Mouse (Mus musculus): Measurements from ENCODE around the gene Htra2. TPM values are rescaled to one million over a fixed set of nuclear protein-coding genes. Genes with fewer than 3 reads are reported as not detected.

Gene Htra2
- polyA plus RNA-seq, 1 experiment from 2014 or later: 68.9 TPM

GRCm38 (mm10) chr6:83015749-83016148, 39.3 kb downstream of the Htra2 start:
- WGBS: 78% methylated on average over 2 of the region's 2 CpGs
- Histone ChIP-seq H3K4me1 (no peaks in the 10 kb centered on the region), H3K9me3 (replicated peaks) (no peaks in the 10 kb centered on the region), H3K27ac (replicated peaks) (no peak overlapping the region), H3K27me3 (no peaks in the 10 kb centered on the region), H3K36me3 (no peaks in the 10 kb centered on the region), H3K4me3 (replicated peaks) (no peak overlapping the region), H3K9ac (no peak overlapping the region), H3K4me2 (replicated peaks) (no peak overlapping the region)
- no peak for ATAC-seq (ENCODE audit: insufficient number of reproducible peaks, low FRiP score, low TSS enrichment, low read depth)

DNA sequence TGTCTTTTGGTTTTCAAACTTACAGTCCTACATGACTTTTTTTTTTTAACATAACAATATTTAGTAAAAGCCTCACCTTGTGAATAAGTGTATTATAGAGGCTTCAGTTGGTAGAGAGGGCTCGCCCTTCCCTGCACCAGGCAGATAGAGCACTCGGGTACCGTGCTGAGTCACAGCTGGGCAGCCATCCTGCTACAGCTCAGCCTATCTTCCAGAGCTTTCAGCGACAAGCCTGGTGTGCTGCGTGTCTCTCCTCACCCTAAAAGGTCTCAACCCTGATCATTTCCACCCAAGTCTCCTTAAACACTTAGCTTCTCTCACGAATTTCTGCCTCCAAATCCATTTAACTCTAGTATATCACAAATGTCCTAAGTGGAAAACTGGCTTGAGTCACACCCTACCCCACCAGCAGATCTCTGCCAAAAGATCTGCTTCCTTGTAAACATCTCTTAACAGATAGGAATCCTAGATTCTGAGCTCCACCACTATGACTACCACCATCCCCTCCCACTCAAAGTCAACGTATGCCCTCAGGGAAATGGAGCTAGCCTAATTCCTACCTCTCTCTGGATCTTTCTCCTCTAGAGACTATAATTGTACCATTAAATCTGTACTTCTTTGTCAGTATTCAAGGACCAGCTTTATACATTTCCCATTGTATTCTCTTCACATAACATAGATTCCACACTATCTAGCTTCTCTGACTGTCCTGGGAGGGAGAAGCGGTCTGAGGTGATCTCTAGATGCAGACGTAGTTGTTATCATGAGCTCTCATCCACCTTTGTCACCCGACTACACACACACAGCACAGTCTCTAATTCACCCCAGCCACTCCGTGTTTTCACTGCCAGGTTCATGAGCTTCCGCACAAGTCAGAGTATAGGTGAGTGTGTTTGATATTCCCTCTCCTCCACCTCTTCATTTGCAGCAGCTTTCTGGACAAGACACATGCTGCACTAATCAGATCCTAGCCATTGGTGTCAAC, 40.3 kb downstream of the Htra2 start:
- Histone ChIP-seq H3K27ac (replicated peaks) (no peak overlapping the region), H3K4me2 (replicated peaks) (no peak overlapping the region), H3K9me3 (replicated peaks) (no peaks in the 10 kb centered on the region), H3K36me3 (no peaks in the 10 kb centered on the region), H3K9ac (no peak overlapping the region), H3K4me1 (no peaks in the 10 kb centered on the region), H3K27me3 (no peaks in the 10 kb centered on the region), H3K4me3 (replicated peaks) (no peak overlapping the region)
- ATAC-seq (ENCODE audit: insufficient number of reproducible peaks, low FRiP score, low TSS enrichment, low read depth): no peak
- WGBS: 64% methylated on average over 12 of the region's 12 CpGs

DNA sequence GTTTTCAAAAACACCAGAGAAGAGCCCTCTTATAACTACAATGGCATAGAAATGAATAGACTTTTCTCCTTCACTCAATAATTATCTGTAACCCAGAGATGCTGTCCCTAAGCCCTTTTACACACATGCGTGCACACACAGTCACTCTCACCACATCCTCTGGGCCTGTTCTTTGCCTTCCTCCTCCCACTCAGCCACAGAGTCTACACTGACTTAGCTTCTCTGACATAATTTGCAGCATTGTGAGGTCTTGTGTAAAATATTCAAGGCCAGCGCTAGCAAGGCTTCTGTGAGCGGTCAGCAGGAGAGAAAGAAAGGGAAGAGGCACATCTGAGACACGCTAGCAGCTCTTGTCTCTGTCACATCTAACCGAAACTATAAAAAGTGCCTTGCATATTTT, 41.6 kb downstream of the Htra2 start:
- H3K4me1 ChIP-seq: no peaks in the 10 kb centered on the region
- H3K27ac ChIP-seq (replicated peaks): no peak overlapping the region
- H3K27me3 ChIP-seq: no peaks in the 10 kb centered on the region
- WGBS: 69% methylated on average over 5 of the region's 5 CpGs
- H3K9ac ChIP-seq: no peak overlapping the region
- ATAC-seq (ENCODE audit: insufficient number of reproducible peaks, low FRiP score, low TSS enrichment, low read depth): no peak
- no peaks in the 10 kb centered on the region for H3K9me3 ChIP-seq (replicated peaks)
- no peaks in the 10 kb centered on the region for H3K36me3 ChIP-seq
- H3K4me2 ChIP-seq (replicated peaks): no peak overlapping the region
- H3K4me3 ChIP-seq (replicated peaks): no peak overlapping the region

DNA sequence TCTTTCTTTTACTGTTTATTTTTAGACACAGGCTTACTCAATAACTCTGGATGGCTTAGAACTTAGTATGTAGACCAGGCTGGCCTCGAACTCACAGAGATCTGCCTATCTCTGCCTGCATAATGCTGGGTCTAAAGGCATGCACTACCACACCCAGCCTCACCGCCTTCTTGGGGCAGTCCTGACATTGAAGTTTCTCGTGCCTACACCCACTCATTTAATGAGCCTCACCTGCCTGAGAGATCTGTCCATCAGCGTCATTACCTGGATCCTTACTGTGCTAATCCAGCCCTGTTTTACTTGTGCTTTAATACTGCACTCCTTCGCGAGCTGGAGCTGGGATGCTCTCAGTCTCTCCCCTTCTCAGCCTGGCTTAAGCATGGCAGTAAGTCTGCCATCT, 43.3 kb downstream of the Htra2 start:
- no peak overlapping the region for H3K27ac ChIP-seq (replicated peaks)
- no peak for ATAC-seq (ENCODE audit: insufficient number of reproducible peaks, low FRiP score, low TSS enrichment, low read depth)
- no peak overlapping the region for H3K4me2 ChIP-seq (replicated peaks)
- WGBS: 69% methylated on average over 6 of the region's 6 CpGs
- no peak overlapping the region for H3K9ac ChIP-seq
- H3K36me3 ChIP-seq: no peaks in the 10 kb centered on the region
- no peaks in the 10 kb centered on the region for H3K27me3 ChIP-seq
- H3K9me3 ChIP-seq (replicated peaks): no peaks in the 10 kb centered on the region
- H3K4me1 ChIP-seq: no peaks in the 10 kb centered on the region
- no peak overlapping the region for H3K4me3 ChIP-seq (replicated peaks)

GRCm38 (mm10) chr6:83011255-83011654, 43.8 kb downstream of the Htra2 start:
- Histone ChIP-seq H3K27me3 (no peaks in the 10 kb centered on the region), H3K4me2 (replicated peaks) (no peak overlapping the region), H3K4me1 (no peaks in the 10 kb centered on the region), H3K4me3 (replicated peaks) (no peak overlapping the region), H3K27ac (replicated peaks) (no peak overlapping the region), H3K36me3 (no peaks in the 10 kb centered on the region), H3K9ac (no peak overlapping the region), H3K9me3 (replicated peaks) (no peaks in the 10 kb centered on the region)
- no peak for ATAC-seq (ENCODE audit: insufficient number of reproducible peaks, low FRiP score, low TSS enrichment, low read depth)
- WGBS: 87% methylated on average over 7 of the region's 7 CpGs

DNA sequence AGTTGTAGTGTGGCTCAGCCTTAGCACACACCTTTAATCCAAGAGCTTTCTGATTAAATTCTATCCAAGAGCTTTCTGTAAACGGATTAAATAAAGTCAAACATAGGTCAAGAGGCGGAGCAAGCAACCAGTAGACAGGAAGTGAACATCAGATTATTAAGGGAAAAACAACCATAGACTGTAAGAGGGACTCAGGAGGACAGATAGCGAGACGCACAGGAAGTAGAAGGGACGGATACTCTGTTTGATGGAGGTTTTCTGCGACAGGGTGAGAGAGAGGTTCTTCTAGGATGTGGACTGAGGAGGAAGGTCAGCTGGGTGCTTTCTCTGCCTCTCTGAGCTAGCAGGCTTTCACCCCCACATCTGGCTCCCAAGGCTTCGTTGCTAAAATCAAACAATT, 45.1 kb downstream of the Htra2 start:
- no peak for ATAC-seq (ENCODE audit: insufficient number of reproducible peaks, low FRiP score, low TSS enrichment, low read depth)
- H3K27me3 ChIP-seq: no peaks in the 10 kb centered on the region
- 57% methylated on average over 7 of the region's 7 CpGs for WGBS
- no peak overlapping the region for H3K27ac ChIP-seq (replicated peaks)
- no peaks in the 10 kb centered on the region for H3K36me3 ChIP-seq
- H3K9me3 ChIP-seq (replicated peaks): no peaks in the 10 kb centered on the region
- no peak overlapping the region for H3K4me3 ChIP-seq (replicated peaks)
- H3K9ac ChIP-seq: no peak overlapping the region
- no peak overlapping the region for H3K4me2 ChIP-seq (replicated peaks)
- H3K4me1 ChIP-seq: peaks cover 5% of the 10 kb centered on the region; the same call in 1 of the 2 replicates

- ATAC-seq (ENCODE audit: insufficient number of reproducible peaks, low FRiP score, low TSS enrichment, low read depth): no peak
These were observed 46.4 kb downstream of the Htra2 start for GRCm38 (mm10) chr6:83008659-83009058.

GRCm38 (mm10) chr6:83006114-83006513, 49.0 kb downstream of the Htra2 start:
- Histone ChIP-seq H3K4me2 (replicated peaks) (no peak overlapping the region), H3K27ac (replicated peaks) (no peak overlapping the region), H3K27me3 (no peaks in the 10 kb centered on the region), H3K4me1 (peaks cover 8% of the 10 kb centered on the region; the same call in 1 of the 2 replicates), H3K9me3 (replicated peaks) (no peaks in the 10 kb centered on the region), H3K4me3 (replicated peaks) (no peak overlapping the region), H3K36me3 (no peaks in the 10 kb centered on the region), H3K9ac (no peak overlapping the region)
- ATAC-seq (ENCODE audit: insufficient number of reproducible peaks, low FRiP score, low TSS enrichment, low read depth): no peak
- 65% methylated on average over 6 of the region's 6 CpGs for WGBS

More at GRCm38 (mm10) chr6:83008659-83009058, 46.4 kb downstream of the Htra2 start:
- no peak overlapping the region for H3K27ac ChIP-seq (replicated peaks)
- H3K4me1 ChIP-seq: peaks cover 8% of the 10 kb centered on the region; the same call in 1 of the 2 replicates
- H3K27me3 ChIP-seq: no peaks in the 10 kb centered on the region
- no peak overlapping the region for H3K4me3 ChIP-seq (replicated peaks)
- H3K9ac ChIP-seq: no peak overlapping the region
- WGBS: 58% methylated on average over 3 of the region's 3 CpGs
- no peaks in the 10 kb centered on the region for H3K9me3 ChIP-seq (replicated peaks)
- no peak overlapping the region for H3K4me2 ChIP-seq (replicated peaks)
- no peaks in the 10 kb centered on the region for H3K36me3 ChIP-seq

GRCm38 (mm10) chr6:83005444-83006011, 49.5 kb downstream of the Htra2 start:
- H3K27me3 ChIP-seq: no peaks in the 10 kb centered on the region
- no peaks in the 10 kb centered on the region for H3K9me3 ChIP-seq (replicated peaks)
- 72% methylated on average over 10 of the region's 10 CpGs for WGBS
- H3K4me2 ChIP-seq (replicated peaks): no peak overlapping the region
- no peak overlapping the region for H3K4me3 ChIP-seq (replicated peaks)
- H3K36me3 ChIP-seq: no peaks in the 10 kb centered on the region
- ATAC-seq (ENCODE audit: insufficient number of reproducible peaks, low FRiP score, low TSS enrichment, low read depth): no peak
- no peak overlapping the region for H3K9ac ChIP-seq
- H3K27ac ChIP-seq (replicated peaks): no peak overlapping the region
- peaks cover 8% of the 10 kb centered on the region; the same call in 1 of the 2 replicates for H3K4me1 ChIP-seq

GRCm38 (mm10) chr6:83004872-83005271, 50.2 kb downstream of the Htra2 start:
- no peak for ATAC-seq (ENCODE audit: insufficient number of reproducible peaks, low FRiP score, low TSS enrichment, low read depth)
- no peaks in the 10 kb centered on the region for H3K36me3 ChIP-seq
- no peak overlapping the region for H3K4me2 ChIP-seq (replicated peaks)
- no peak overlapping the region for H3K9ac ChIP-seq
- no peaks in the 10 kb centered on the region for H3K27me3 ChIP-seq
- 43% methylated on average over 7 of the region's 7 CpGs for WGBS
- peaks cover 8% of the 10 kb centered on the region; the same call in 1 of the 2 replicates for H3K4me1 ChIP-seq
- no peak overlapping the region for H3K27ac ChIP-seq (replicated peaks)
- H3K4me3 ChIP-seq (replicated peaks): no peak overlapping the region
- H3K9me3 ChIP-seq (replicated peaks): no peaks in the 10 kb centered on the region

DNA sequence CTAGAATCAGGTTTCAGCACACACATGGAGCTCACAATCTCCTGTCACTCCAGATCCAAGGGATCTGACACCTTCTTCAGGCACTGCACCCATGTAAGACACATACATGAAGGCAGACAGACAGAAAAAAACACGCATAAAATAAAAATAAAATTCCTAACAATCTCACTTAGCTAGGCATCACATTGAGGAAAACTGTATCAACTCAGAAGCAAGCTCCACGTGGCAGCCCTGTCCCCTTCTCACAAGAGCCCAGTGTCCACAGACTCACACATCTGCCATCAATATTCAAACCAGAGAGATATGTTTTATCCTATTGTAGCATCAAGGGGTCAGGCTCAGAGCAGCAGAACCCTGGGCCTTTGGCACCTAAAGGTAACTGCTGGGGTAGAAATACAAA, 50.8 kb downstream of the Htra2 start:
- Histone ChIP-seq H3K9me3 (replicated peaks) (no peaks in the 10 kb centered on the region), H3K4me2 (replicated peaks) (no peak overlapping the region), H3K27me3 (no peaks in the 10 kb centered on the region), H3K4me3 (replicated peaks) (no peak overlapping the region), H3K36me3 (no peaks in the 10 kb centered on the region), H3K27ac (replicated peaks) (no peak overlapping the region), H3K4me1 (peaks cover 8% of the 10 kb centered on the region; the same call in 1 of the 2 replicates), H3K9ac (no peak overlapping the region)
- ATAC-seq (ENCODE audit: insufficient number of reproducible peaks, low FRiP score, low TSS enrichment, low read depth): no peak
- WGBS: 60% methylated on average over 2 of the region's 2 CpGs
